Mouse (Mus musculus) gastrocnemius, adult 18-20 months (tissue): ENCODE measurements around the gene Med31. TPM values are rescaled to one million over a fixed set of nuclear protein-coding genes. Genes with fewer than 3 reads are reported as not detected.
"Not testable (repeated sequence)": the region's sequence is repeated elsewhere in the genome, so short reads cannot be mapped to it uniquely, and the experiment has no call there.

Experiments
- DNase-seq: peaks from one replicate; pipeline ENCODE4 v3.0.0; 2021; ENCODE audit warnings: low spot score
- total RNA-seq, 2 experiments: library from RNA; stranded (reverse); gene quantifications; 2 replicates each; pipeline ENCODE4 v1.2.3; 2021

Med31 gene
- total RNA-seq, 2 experiments from 2014 or later, result 6.9 to 7.1 TPM

DNA sequence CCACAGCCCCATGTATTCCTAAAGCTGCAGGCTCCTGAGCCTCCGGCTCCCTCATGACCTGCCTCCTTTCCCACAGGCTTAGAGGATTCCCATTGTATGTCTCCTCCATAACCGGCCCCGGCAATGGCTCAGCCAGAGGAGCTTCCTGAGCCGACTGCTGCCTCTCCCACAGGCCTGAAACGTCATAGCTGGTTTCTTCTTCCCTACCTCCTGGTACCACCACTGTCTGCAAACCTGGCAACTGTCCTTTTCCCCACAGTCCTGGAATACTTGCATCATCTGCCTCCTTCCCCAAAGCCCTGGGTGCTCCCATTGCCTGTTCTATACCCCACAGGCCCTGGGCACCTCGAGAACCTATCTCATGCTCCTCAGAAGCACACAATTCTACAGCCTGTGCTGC lies 10.1 kb downstream of the Med31 start:
- DNase-seq, result no peak

DNA sequence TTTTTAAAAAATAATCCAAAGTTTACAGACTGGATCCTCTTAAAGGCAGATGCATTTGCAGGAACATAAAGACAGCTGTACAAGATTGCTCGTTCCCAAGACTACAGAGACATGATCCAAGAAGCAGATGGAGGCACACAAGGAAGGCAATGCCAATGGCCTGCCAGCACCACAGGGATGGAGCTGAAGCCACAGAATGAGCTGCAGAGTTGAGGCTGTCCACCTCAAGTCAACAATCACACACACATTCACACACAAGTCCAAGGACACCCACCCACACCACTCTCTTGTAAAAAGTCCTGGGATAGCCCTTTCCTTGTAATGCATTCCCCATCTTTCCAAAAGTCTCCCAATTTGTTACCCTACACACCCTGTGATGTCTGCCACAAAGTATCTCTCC lies 12.0 kb downstream of the Med31 start:
- DNase-seq, result no peak

DNA sequence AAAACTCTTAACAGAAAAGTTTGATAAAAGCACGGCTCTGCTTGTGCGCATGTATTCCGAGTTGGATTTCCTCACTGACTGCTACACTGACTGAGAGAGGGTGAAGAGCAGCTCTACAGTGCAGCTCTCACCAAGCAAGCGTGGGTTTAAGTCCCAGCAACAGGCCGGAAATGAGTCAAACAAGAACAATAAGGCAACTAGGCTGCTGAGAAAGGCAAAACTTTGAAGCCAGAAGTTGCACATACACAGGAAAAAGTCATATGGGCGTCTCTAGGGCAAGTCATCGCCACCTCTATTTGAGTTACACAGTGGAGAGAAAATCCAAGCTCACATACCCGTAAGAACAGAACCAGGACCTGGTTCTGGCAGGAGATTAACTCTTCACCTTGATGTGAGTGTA lies 18.9 kb downstream of the Med31 start:
- no peak for DNase-seq

DNA sequence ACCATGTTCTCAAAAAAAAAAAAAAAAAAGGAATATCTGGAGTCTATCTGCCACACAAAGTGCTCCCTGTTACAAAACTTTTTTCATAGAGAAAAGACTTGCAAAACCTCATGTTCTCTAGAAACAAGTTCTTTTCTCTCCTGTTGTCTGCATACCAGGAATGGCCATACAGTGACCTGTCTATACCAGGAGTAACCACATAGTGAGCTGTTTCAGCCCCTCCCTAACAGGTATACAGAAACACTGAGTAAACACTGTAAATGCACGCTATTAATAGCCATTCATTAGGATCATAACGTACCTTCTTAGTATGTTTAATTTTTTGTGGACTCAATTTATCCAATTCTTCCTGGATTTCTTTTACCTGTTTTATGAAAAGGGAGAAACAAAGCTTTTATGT lies 21.1 kb downstream of the Med31 start:
- no peak for DNase-seq

DNA sequence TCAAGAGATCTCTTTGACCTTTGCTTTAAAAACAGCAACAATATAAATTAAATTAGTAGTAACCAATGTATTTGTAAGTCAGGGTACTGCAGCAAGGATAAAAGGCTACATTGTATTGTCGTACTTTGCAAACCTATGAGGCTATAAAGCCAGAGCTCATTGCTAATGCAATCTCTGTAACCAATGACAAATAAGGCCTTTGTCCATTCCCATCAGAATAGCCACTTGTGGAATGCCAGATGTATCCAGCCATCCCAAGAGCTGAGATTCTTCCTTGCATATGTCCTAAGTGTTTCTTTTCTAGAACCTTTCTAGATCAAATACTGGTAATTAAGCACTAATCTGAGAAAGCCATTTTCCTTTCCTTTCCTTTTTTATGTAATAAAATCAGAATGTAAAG lies 24.5 kb downstream of the Med31 start:
- no peak for DNase-seq

DNA sequence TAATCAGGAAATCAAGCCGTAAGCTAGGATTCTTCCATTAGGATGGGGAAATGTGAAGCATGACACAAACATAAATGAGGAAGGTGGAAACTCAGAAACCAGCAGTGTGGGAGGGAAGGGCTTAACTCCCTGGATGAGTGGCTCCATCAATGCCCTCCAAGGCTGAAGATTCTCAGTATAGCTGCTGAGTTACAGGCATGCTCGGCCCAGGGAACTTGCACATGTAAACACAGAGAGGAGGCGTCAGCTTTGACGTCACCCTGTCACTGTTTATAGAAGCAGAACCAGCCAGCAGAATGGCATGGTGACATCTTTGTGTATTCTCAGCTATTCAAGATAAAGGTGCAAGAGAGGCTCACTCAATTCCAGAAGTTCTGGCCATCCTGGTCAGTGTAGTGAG lies 31.1 kb downstream of the Med31 start:
- no peak for DNase-seq

DNA sequence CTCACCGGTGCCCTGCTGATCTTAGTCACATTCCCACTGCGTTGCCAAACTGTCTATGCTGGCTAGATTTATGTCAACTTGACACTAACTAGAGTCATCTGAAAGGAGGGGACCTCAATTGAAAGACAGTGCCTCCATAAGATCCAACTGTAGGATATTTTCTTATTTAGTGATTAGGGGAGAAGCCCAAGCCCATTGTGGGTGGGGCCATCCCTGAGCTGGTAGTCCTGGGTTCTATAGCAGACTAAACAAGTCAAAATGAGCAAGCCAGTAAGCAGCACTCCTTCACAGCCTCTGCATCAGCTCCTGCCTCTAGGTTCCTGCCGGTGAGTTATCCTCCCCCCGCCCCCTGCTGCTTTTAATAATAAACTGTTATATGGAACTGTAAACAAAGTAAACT lies 34.3 kb downstream of the Med31 start:
- no peak for DNase-seq

DNA sequence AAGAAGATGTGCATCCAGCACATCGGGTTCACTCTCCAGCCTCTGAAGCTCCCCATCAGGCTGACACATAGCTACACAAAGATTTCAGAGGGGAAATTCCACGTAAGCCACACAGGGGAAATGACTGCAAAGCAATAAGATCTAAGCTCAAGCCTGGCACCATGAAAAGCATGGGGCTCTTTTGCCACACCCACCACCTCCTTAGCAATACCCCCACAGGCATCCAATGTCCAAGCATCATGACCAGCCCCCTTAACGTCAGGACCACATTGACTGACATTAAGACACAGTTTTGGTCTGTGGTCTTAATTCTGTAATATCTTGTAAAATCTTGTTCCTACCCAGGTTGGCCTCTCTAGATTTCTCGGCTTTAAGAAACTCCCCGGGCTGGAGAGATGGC lies 34.8 kb downstream of the Med31 start:
- DNase-seq, result no peak

DNA sequence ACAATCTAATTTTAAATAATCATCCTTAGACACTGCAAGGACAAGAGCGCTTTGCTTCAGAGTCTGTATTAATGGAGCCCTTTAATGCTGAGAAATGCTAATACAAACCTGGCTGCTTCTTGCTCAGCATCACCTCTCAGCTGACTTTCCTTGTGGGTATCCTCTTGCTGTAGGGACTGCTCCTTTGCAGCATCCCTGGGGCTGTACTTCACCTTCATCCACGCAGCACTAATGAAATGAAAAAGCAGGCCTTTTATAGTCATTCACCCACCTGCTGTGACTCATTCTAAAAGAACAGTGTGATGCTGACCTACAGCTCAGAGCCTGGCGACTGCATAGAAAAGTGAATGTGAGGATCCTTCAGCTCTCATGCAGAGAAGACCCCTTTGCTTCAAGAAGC lies 38.8 kb downstream of the Med31 start:
- no peak for DNase-seq

DNA sequence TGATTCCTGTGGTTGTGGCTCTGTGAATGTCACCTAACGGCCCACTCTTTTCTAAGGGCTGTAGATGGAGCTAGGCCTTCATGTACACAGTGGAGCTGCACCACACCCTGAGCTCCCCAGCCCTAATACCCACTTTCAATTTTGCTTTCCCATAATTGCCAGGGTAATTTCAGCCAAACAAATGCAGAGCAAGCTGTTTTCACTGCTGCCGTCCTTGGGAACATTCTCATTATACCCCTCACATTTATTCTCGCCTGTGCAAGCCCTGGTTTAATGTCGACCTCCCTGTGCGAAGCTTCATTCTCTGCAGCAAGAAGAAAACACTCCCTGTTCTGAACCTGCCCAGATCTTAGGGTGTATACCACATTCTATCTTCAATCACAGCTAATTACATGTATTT lies 39.4 kb downstream of the Med31 start:
- no peak for DNase-seq

DNA sequence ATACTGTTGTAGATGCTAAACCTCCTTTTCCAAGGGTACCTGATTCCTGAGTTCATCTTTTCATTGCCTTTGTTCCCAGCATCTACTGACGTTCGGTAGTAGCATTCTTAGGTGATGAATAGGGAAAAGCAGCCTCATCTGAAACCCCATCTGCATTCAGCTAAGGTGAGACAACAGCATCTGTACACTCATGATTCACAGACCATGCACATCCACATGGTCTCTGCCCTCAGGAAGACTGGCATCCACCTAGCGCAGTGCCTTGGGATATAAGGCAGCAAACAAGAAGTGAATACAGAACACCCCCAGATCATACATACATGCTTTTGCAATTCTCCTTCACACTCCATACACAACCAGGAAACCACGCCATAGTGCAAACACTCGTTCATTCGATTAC lies 40.7 kb downstream of the Med31 start:
- DNase-seq, result no peak

DNA sequence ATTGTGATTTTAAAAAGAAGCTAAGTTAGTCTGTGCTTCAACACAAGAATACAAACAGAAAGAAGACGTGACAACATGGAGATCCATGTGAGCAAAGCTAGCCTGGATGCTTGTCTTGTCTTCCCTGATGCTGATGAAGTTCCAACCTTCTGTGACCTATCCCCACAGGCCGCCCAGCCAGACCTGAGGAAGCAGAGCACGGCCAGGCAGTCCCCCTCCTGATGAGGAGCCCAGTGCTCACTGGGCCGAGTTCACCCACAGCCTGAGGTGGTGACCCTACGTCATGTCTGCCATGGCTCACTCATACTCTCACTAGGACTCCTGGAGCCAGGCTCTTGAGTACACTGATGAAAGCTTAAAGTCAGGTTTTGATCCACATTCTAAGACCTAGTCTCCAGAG lies 41.9 kb downstream of the Med31 start:
- DNase-seq, result no peak

DNA sequence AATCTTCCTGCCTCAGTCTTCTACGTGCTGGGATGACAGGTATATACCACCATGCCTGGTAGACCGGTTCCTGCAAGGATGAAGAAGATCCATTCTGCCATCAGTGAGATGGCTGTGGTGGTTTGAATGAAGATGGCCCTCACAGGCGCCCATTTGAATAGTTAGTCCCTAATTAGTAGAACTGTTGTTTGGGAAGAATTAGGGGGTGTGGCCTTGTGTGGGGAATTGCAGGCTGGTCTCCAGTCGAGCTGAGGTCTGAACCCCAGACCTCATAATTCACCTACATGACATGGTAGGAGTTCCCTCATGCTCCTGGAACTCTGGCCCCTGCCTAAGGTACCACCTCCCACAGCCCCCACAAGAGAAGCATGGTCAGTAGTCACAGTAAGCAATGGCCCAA lies 43.5 kb downstream of the Med31 start:
- DNase-seq, result not testable (repeated sequence)

DNA sequence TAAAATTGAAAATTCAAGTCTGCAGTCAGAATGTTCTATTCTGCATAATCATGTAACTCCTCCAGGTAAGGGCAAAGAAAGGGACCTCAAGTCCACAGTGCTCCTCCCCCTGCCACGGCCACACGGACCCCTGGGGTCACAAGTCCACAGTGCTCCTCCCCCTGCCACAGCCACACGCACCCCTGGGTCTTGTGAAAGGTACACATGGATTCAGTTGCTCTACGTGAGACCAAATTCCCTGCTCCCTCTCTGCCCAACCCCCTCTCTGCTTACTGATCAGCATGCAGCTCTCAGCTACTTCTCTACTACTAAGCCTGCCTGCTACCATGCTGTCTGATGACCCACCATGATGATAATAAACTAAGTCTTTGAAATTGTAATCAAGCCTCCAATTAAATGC lies 45.5 kb downstream of the Med31 start:
- DNase-seq, result no peak

DNA sequence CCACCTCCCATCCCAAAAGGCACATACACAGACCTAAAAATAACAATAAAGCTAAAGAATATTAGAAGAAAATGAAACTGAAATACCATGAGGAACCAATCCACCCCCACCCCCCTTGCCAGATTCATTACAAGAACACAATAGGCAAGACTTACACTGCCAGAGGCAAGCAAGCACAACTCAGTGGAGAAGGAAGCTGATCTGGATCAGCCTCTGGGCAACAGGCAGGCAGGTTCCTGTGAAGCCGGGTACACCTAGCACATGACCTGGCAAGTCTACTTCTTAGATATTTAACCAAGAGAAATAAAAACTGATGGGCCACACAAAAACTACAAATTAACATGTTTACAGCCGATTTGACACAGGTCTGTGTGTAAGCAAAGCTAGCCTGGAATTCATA lies 52.2 kb downstream of the Med31 start:
- DNase-seq, result no peak

Other genes with a start within 250 kb of the Med31 start
- not detected for gene Aipl1, start 178.1 kb downstream of the Med31 start, total RNA-seq
- gene Pimreg, start 173.6 kb downstream of the Med31 start, total RNA-seq, result not detected
- 1 to 10 TPM; 2.0 to 2.3 TPM for gene Pitpnm3, start 79.8 kb downstream of the Med31 start, total RNA-seq
- under 1 TPM; 0.09 to 0.17 TPM for gene Gm43951, start 8.8 kb downstream of the Med31 start, total RNA-seq
- gene 4933427D14Rik, start 8.1 kb downstream of the Med31 start, total RNA-seq, result 1 to 10 TPM in 1 of 2 experiments, under 1 TPM in 1; 0.83 to 1.0 TPM
- 10 to 100 TPM; 31.7 to 34.4 TPM for gene Txndc17, start 8.0 kb downstream of the Med31 start, total RNA-seq
- gene Slc13a5, start 51.6 kb upstream of the Med31 start, total RNA-seq, result not detected
- gene Xaf1, start 86.0 kb upstream of the Med31 start, total RNA-seq, result 1 to 10 TPM; 2.3 to 2.8 TPM
- gene Fbxo39, start 98.9 kb upstream of the Med31 start, total RNA-seq, result not detected
- 1 to 10 TPM; 1.6 to 3.4 TPM for gene Tekt1, start 146.8 kb upstream of the Med31 start, total RNA-seq
- gene Smtnl2, start 196.1 kb upstream of the Med31 start, total RNA-seq, result 100 to 1,000 TPM; 311 to 327 TPM
- 1 to 10 TPM; 2.1 to 2.3 TPM for gene Ggt6, start 219.9 kb upstream of the Med31 start, total RNA-seq
- 10 to 100 TPM; 54.7 to 63.3 TPM for gene Mybbp1a, start 225.8 kb upstream of the Med31 start, total RNA-seq